Mouse (Mus musculus) liver, embryonic 11.5 days (tissue): Measurements from ENCODE around the gene Insrr. TPM values are rescaled to one million over a fixed set of nuclear protein-coding genes. Genes with fewer than 3 reads are reported as not detected.

Source experiments
- ATAC-seq: fragments of 200-750 bp; cut with Nextera tagmentation; replicated peaks from 2 replicates; pipeline ENCODE4 v1.8.0; 2017; ENCODE audit warnings: moderate number of reproducible peaks, mild to moderate bottlenecking, moderate TSS enrichment, moderate library complexity; ENCODE audit not compliant: low FRiP score
- DNase-seq: peaks from one replicate; pipeline ENCODE4 v3.0.0-alpha.2; 2017; ENCODE audit warnings: low spot score
- H3K27ac ChIP-seq: fragments of 300-500 bp; sonication (generic); 2 replicates; pipeline ENCODE4 v1.5.1; 2014; ENCODE audit warnings: mild to moderate bottlenecking, low read depth, low read length, control low read depth
- H3K27me3 ChIP-seq: fragments of 300-500 bp; sonication (generic); replicated peaks from 2 replicates; pipeline ENCODE4 v1.6.1; 2014; ENCODE audit warnings: low read length, mixed read lengths; ENCODE audit not compliant: control insufficient read depth, insufficient read depth
- H3K36me3 ChIP-seq: fragments of 300-500 bp; sonication (generic); 2 replicates; pipeline ENCODE4 v1.6.1; 2014; ENCODE audit warnings: mild to moderate bottlenecking, low read length, moderate library complexity, mixed read lengths; ENCODE audit not compliant: control insufficient read depth, insufficient read depth
- H3K4me1 ChIP-seq: fragments of 300-500 bp; sonication (generic); replicated peaks from 2 replicates; pipeline ENCODE4 v1.6.1; 2014; ENCODE audit warnings: low read length, mixed read lengths; ENCODE audit not compliant: control insufficient read depth, insufficient read depth
- H3K4me2 ChIP-seq: fragments of 300-500 bp; sonication (generic); 2 replicates; pipeline ENCODE4 v1.6.1; 2014; ENCODE audit warnings: mild to moderate bottlenecking, control low read depth, moderate library complexity
- H3K4me3 ChIP-seq: fragments of 300-500 bp; sonication (generic); 2 replicates; pipeline ENCODE4 v1.5.1; 2014; ENCODE audit warnings: low read depth, low read length, control low read depth
- H3K9ac ChIP-seq: fragments of 300-500 bp; sonication (generic); 2 replicates; pipeline ENCODE4 v1.6.1; 2014; ENCODE audit warnings: low read depth, low read length, control low read depth
- H3K9me3 ChIP-seq: fragments of 300-500 bp; sonication (generic); 2 replicates; pipeline ENCODE4 v1.6.1; 2016; ENCODE audit warnings: low read length, inconsistent platforms, mixed read lengths; ENCODE audit not compliant: control insufficient read depth
- WGBS: fragments of 180-500 bp; shearing (Covaris S2); extraction: QIAGEN DNeasy Blood & Tissue Kit; methylation state at CpG from one replicate; pipeline ENCODE4 v1.1.7; 2014; 5-methylcytosine and 5-hydroxymethylcytosine counted together
- polyA plus RNA-seq: library from polyadenylated mRNA; unstranded; fragments of >200 nt; fragmentation: Nextera tagmentation; extraction: Ambion mirVana; gene quantifications from 2 replicates; pipeline ENCODE4 v1.2.1, GENCODE M21; 2014

Insrr gene
- polyA plus RNA-seq, result 0.05 and 0.06 TPM in 2 replicates

- WGBS, result 3% methylated on average over 26 of the region's 29 CpGs
- peaks cover 98% of the 10 kb centered on the region for H3K27me3 ChIP-seq
- no peak within 1 kb of the TSS for H3K27ac ChIP-seq
- peak within 1 kb of the TSS; percentile 6; the same call in 1 of the 2 replicates for H3K9ac ChIP-seq
- DNase-seq (no peak), ATAC-seq (no peak)
- no peaks in the 10 kb centered on the region for H3K36me3 ChIP-seq
- peak within 1 kb of the TSS; percentile 52 for H3K4me2 ChIP-seq
- H3K9me3 ChIP-seq, result no peaks in the 10 kb centered on the region
- H3K4me1 ChIP-seq, result peaks cover 7% of the 10 kb centered on the region; the same call in 1 of the 2 replicates
- peak within 1 kb of the TSS; percentile 30 for H3K4me3 ChIP-seq
Measured at GRCm38 (mm10) chr3:87796736-87797334, at the start of gene Insrr. Gene Insrr (plus strand): TSS chr3:87796951.

- no peak for ATAC-seq
- 63% methylated on average over 13 of the region's 13 CpGs for WGBS
Measured at GRCm38 (mm10) chr3:87748431-87748830, 48.3 kb upstream of the Insrr start, which contains the start of gene Lrrc71. Gene Lrrc71 (minus strand): TSS chr3:87748625.

GRCm38 (mm10) chr3:87749036-87749435 lies 47.7 kb upstream of the Insrr start:
- Histone ChIP-seq H3K4me2 (no peak overlapping the region), H3K36me3 (no peaks in the 10 kb centered on the region; the same call in 1 of the 2 replicates), H3K27ac (no peak overlapping the region), H3K9ac (no peak overlapping the region), H3K4me3 (no peak overlapping the region), H3K4me1 (peaks cover 4% of the 10 kb centered on the region; the same call in 1 of the 2 replicates), H3K9me3 (no peaks in the 10 kb centered on the region), H3K27me3 (peaks cover under 1% of the 10 kb centered on the region; the same call in 1 of the 2 replicates)
- no peak for DNase-seq
- WGBS, result 21% methylated on average over 5 of the region's 5 CpGs
- ATAC-seq, result no peak

More at GRCm38 (mm10) chr3:87748431-87748830, 48.3 kb upstream of the Insrr start, which contains the start of gene Lrrc71:
- Histone ChIP-seq H3K4me3 (no peak within 1 kb of the TSS), H3K9ac (no peak within 1 kb of the TSS), H3K27ac (no peak within 1 kb of the TSS), H3K27me3 (no peaks in the 10 kb centered on the region), H3K36me3 (no peaks in the 10 kb centered on the region), H3K4me1 (peaks cover 4% of the 10 kb centered on the region; the same call in 1 of the 2 replicates), H3K4me2 (no peak within 1 kb of the TSS), H3K9me3 (no peaks in the 10 kb centered on the region)
- no peak for DNase-seq

GRCm38 (mm10) chr3:87749977-87750376 lies 46.8 kb upstream of the Insrr start:
- H3K4me1 ChIP-seq, result peaks cover 3% of the 10 kb centered on the region; the same call in 1 of the 2 replicates
- H3K36me3 ChIP-seq, result no peaks in the 10 kb centered on the region; the same call in 1 of the 2 replicates
- H3K4me2 ChIP-seq, result no peak overlapping the region
- H3K27ac ChIP-seq, result no peak overlapping the region
- peaks cover 6% of the 10 kb centered on the region; the same call in 1 of the 2 replicates for H3K27me3 ChIP-seq
- WGBS, result 83% methylated on average over 12 of the region's 12 CpGs
- ATAC-seq (no peak), DNase-seq (no peak)
- no peak overlapping the region for H3K9ac ChIP-seq
- no peaks in the 10 kb centered on the region for H3K9me3 ChIP-seq
- H3K4me3 ChIP-seq, result no peak overlapping the region

GRCm38 (mm10) chr3:87752567-87752966 lies 44.2 kb upstream of the Insrr start:
- no peak for DNase-seq
- no peak for ATAC-seq
- Histone ChIP-seq H3K36me3 (no peaks in the 10 kb centered on the region; the same call in 1 of the 2 replicates), H3K4me2 (no peak overlapping the region), H3K27me3 (peaks cover 9% of the 10 kb centered on the region; the same call in 1 of the 2 replicates), H3K4me3 (no peak overlapping the region), H3K4me1 (no peaks in the 10 kb centered on the region; the same call in none of the 2 replicates), H3K9ac (no peak overlapping the region), H3K27ac (no peak overlapping the region), H3K9me3 (no peaks in the 10 kb centered on the region)
- WGBS, result 91% methylated on average over 3 of the region's 3 CpGs

- H3K9ac ChIP-seq, result no peak overlapping the region
- no peak overlapping the region for H3K4me2 ChIP-seq
- H3K27ac ChIP-seq, result no peak overlapping the region
- H3K9me3 ChIP-seq, result no peaks in the 10 kb centered on the region
- no peaks in the 10 kb centered on the region; the same call in none of the 2 replicates for H3K4me1 ChIP-seq
- H3K36me3 ChIP-seq, result no peaks in the 10 kb centered on the region; the same call in 1 of the 2 replicates
- peaks cover 12% of the 10 kb centered on the region for H3K27me3 ChIP-seq
- no peak overlapping the region for H3K4me3 ChIP-seq
- DNase-seq, result no peak
- WGBS, result 90% methylated on average over 13 of the region's 13 CpGs
- no peak for ATAC-seq
Measured at GRCm38 (mm10) chr3:87753829-87754228, 42.9 kb upstream of the Insrr start.

GRCm38 (mm10) chr3:87755964-87756363 lies 40.8 kb upstream of the Insrr start:
- Histone ChIP-seq H3K27ac (no peak overlapping the region), H3K4me1 (no peaks in the 10 kb centered on the region; the same call in 1 of the 2 replicates), H3K9me3 (no peaks in the 10 kb centered on the region), H3K4me3 (no peak overlapping the region), H3K27me3 (peaks cover 12% of the 10 kb centered on the region), H3K4me2 (peak overlapping the region; percentile 31), H3K9ac (no peak overlapping the region), H3K36me3 (no peaks in the 10 kb centered on the region; the same call in 1 of the 2 replicates)
- 15% methylated on average over 24 of the region's 24 CpGs for WGBS
- DNase-seq (peak; percentile 78), ATAC-seq (peak; percentile 63; the same call in 1 of the 2 replicates)

GRCm38 (mm10) chr3:87756488-87756887 lies 40.3 kb upstream of the Insrr start:
- WGBS, result 65% methylated on average over 20 of the region's 20 CpGs
- no peak overlapping the region for H3K9ac ChIP-seq

More at GRCm38 (mm10) chr3:87756488-87756887, 40.3 kb upstream of the Insrr start:
- ATAC-seq (no peak), DNase-seq (no peak)
- Histone ChIP-seq H3K9me3 (no peaks in the 10 kb centered on the region), H3K27ac (no peak overlapping the region), H3K4me2 (no peak overlapping the region; the same call in 1 of the 2 replicates), H3K4me1 (peaks cover 3% of the 10 kb centered on the region; the same call in 1 of the 2 replicates), H3K4me3 (no peak overlapping the region), H3K36me3 (no peaks in the 10 kb centered on the region; the same call in 1 of the 2 replicates), H3K27me3 (peaks cover 12% of the 10 kb centered on the region)
